Mouse (Mus musculus): Measurements from ENCODE around the gene Slc22a14. TPM values are rescaled to one million over a fixed set of nuclear protein-coding genes. Genes with fewer than 3 reads are reported as not detected.
A peak's percentile ranks its signal among the peaks of the same experiment; 100 is the strongest.

Slc22a14 gene
- total RNA-seq, 2 experiments from 2014 or later, result not detected

GRCm38 (mm10) chr9:119158861-119159260, 206.5 kb downstream of the Slc22a14 start, which contains the start of gene Gm47289:
Gene Gm47289, plus strand, starts transcription at chr9:119159161.
- no peak for DNase-seq (ENCODE audit: low spot score in 2 of 2)
- intact Hi-C loops (cut with DNase I), result loop anchor here (10.0 kb wide), 1 partner anchor 196 kb away; the partner anchor contains the start of gene Xylb

DNA sequence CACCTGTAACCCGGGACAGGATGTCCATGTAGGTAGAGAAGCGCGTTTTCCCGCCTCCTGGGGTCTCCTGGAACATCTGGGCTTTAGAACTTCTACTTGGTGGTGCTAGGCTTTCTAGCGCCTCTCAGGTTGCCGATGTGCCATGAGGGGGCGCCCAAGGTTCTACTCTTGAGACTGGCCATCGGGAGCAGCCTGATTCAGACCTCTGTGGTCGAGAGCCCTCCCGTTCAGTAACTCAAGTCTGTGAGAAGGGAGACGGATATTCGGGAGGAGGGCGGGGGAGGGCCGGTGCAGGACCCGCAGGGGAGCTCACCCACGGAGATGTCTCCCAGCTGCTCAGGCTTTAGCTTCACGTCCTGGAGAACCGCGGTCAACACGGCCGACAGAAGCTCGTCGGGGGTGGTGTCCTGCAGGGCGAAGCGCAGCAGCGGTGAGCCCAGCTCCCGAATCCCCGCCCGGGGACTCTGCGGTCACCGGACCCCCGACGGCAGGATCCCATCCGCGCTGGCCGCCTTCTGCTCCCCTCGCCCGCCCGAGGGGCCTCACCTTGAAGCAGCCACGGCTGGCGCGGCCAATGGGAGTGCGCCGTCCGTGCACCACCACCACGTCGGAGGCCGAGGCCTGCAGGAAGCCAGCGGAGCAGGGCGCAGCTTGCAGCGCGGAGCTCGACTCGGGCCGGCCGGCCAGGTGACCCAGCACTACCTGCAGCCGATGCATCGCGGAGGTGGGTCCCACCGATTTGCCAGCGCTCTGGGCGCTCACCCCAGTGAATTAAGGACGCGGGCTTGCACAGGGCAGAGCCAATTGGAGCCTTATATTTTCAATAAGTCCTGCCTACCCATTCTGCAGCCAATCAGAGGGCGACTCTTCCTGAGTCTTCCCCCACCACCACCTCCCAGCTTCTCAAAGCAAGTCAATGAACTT, 208.8 kb downstream of the Slc22a14 start, which contains the start of gene Acaa1b:
Acaa1b (minus strand) TSS at position 816 of the 924 bp plus-strand sequence.
- peak; percentile 62 to 64 for DNase-seq (ENCODE audit: low spot score in 2 of 2)
- intact Hi-C loops (cut with DNase I), result loop anchor here (10.0 kb wide), 1 partner anchor 198 kb away; the partner anchor contains the start of gene Xylb

- intact Hi-C loops (cut with DNase I), result loop anchor here (10.0 kb wide), 1 partner anchor 199 kb away; the partner anchor contains the start of gene Xylb
- no peak for DNase-seq (ENCODE audit: low spot score in 2 of 2)
Observed at GRCm38 (mm10) chr9:119155826-119156225, 209.5 kb downstream of the Slc22a14 start.

GRCm38 (mm10) chr9:119155416-119155815, 209.9 kb downstream of the Slc22a14 start:
- intact Hi-C loops (cut with DNase I), result loop anchor here (10.0 kb wide), 1 partner anchor 199 kb away; the partner anchor contains the start of gene Xylb
- DNase-seq (ENCODE audit: low spot score in 2 of 2), result no peak

- DNase-seq (ENCODE audit: low spot score in 2 of 2), result no peak
- intact Hi-C loops (cut with DNase I), result loop anchor here (10.0 kb wide), 1 partner anchor 203 kb away; the partner anchor contains the start of gene Xylb
Observed at GRCm38 (mm10) chr9:119151751-119152150, 213.6 kb downstream of the Slc22a14 start.

DNA sequence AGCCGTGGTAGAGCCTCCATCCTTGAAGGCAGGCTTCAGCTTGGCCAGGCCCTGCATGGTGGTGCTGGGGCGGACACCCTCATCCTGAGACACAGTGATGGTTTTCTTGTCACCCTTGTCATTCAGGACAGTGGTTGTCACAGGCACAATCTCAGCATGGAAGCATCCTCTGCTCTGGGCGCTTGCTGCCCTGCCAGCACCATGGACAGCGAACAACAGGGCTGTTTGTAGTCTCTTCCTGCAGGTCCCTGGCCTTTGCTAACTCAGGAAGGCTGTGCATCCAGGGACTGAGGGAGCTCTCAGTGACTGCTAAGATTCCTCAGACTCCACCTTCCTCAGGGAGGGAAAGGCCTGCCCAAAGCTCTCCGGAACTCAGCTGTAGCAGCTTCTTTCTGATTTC, 215.8 kb downstream of the Slc22a14 start:
- no peak for DNase-seq (ENCODE audit: low spot score in 2 of 2)
- intact Hi-C loops (cut with DNase I), result no loop called here

GRCm38 (mm10) chr9:119146098-119146770, 219.1 kb downstream of the Slc22a14 start:
- DNase-seq (ENCODE audit: low spot score in 2 of 2), result no peak
- intact Hi-C loops (cut with DNase I), result no loop called here

DNA sequence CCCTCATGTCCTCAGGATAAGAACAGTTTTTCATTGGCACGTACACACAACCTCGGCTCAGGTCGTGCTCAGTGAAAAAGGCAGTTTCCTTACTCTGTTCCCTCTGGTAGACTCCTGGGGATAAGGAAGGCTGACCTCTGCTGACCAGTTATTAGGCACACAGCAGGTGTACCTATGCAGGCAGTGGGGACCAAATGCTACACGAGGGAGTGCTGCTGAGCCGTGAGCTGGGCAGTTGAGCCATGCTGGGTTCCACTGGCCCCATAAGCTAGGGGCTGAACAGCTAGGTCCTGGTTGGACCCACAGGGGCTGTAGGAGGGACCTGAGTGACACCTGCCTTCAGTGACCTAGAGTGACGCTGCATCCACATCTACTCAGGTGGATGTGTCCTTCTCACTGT, 219.7 kb downstream of the Slc22a14 start:
- intact Hi-C loops (cut with DNase I), result no loop called here
- DNase-seq (ENCODE audit: low spot score in 2 of 2), result no peak

GRCm38 (mm10) chr9:119145137-119145536, 220.2 kb downstream of the Slc22a14 start:
- intact Hi-C loops (cut with DNase I), result no loop called here
- no peak for DNase-seq (ENCODE audit: low spot score in 2 of 2)

- intact Hi-C loops (cut with DNase I), result no loop called here
- no peak for DNase-seq (ENCODE audit: low spot score in 2 of 2)
Observed at GRCm38 (mm10) chr9:119144696-119145095, 220.7 kb downstream of the Slc22a14 start.

- intact Hi-C loops (cut with DNase I), result no loop called here
- DNase-seq (ENCODE audit: low spot score in 2 of 2), result no peak
Observed at GRCm38 (mm10) chr9:119143372-119143771, 222.0 kb downstream of the Slc22a14 start.

DNA sequence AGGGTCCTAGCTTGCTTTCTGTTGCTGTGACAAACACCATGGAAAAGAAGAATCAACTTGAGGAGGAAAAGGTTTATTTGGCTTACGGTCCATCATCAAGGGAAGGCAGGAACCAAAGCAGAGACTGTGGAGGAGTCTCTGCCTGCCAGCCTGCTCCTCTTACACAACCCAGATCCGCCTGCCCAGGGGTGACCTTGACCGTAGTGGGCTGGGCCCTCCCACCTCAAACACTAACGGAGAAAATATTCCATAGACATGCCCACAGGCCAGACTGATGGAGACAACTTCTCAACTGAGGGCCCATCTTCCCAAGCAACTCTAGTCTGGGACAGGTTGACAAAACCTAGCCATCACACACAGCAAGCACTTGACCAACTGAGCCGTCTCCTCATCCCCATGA, 223.3 kb downstream of the Slc22a14 start:
- DNase-seq (ENCODE audit: low spot score in 2 of 2), result no peak
- intact Hi-C loops (cut with DNase I), result no loop called here

- DNase-seq (ENCODE audit: low spot score in 2 of 2), result no peak
- intact Hi-C loops (cut with DNase I), result no loop called here
Observed at GRCm38 (mm10) chr9:119138836-119139235, 226.5 kb downstream of the Slc22a14 start.

- DNase-seq (ENCODE audit: low spot score in 2 of 2), result no peak
- intact Hi-C loops (cut with DNase I), result no loop called here
Observed at GRCm38 (mm10) chr9:119130692-119131091, 234.7 kb downstream of the Slc22a14 start.

- intact Hi-C loops (cut with DNase I), result no loop called here
- no peak for DNase-seq (ENCODE audit: low spot score in 2 of 2)
Observed at GRCm38 (mm10) chr9:119128436-119129181, 236.7 kb downstream of the Slc22a14 start.

- intact Hi-C loops (cut with DNase I), result no loop called here
Observed at GRCm38 (mm10) chr9:119122596-119123369, 242.6 kb downstream of the Slc22a14 start.

DNA sequence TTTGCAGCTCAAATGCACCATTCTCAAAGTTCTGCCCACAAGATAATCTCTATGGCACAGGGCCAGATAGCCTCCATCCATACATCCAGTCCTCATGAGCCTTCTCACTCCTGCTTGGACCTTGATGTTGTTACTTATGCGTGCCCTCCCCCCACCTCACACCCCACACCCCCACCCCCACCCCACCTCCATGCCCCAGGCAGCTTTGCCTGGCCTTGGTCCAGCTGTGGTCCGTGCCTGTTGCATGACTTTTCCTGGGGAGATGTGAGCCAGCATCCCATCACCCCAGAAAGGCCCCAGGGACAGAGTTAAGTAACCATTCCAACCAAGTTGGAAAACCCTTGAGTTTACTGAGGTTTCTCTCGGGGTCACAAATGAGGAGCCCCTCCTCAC, 245.2 kb downstream of the Slc22a14 start:
- DNase-seq (ENCODE audit: low spot score in 2 of 2), result no peak
- intact Hi-C loops (cut with DNase I), result no loop called here

More at GRCm38 (mm10) chr9:119122596-119123369, 242.6 kb downstream of the Slc22a14 start:
- no peak for DNase-seq (ENCODE audit: low spot score in 2 of 2)

All from left cerebral cortex, postnatal 25 days (tissue).